Mouse (Mus musculus): ENCODE results near the gene Fkbpl. TPM values are rescaled to one million over a fixed set of nuclear protein-coding genes. Genes with fewer than 3 reads are reported as not detected.

Fkbpl gene
- polyA plus RNA-seq, 1 experiment from 2014 or later, result 14.5 TPM

GRCm38 (mm10) chr17:34613054-34613645, 31.4 kb upstream of the Fkbpl start:
- ATAC-seq, result no peak
- no peaks in the 10 kb centered on the region for H3K9me3 ChIP-seq (ENCODE audit: low read length)
- H3K9ac ChIP-seq (replicated peaks; ENCODE audit: low read depth), result no peak overlapping the region
- WGBS, result 75% methylated on average over 11 of the region's 11 CpGs
- peaks cover 26% of the 10 kb centered on the region for H3K36me3 ChIP-seq (ENCODE audit: insufficient read depth, low read length)
- no peak overlapping the region for H3K4me3 ChIP-seq (ENCODE audit: low read depth, low read length)
- H3K27me3 ChIP-seq (replicated peaks; ENCODE audit: insufficient read depth, low read length), result no peaks in the 10 kb centered on the region
- no peak overlapping the region for H3K4me2 ChIP-seq (replicated peaks; ENCODE audit: low read depth, low read length)
- H3K27ac ChIP-seq (ENCODE audit: low read length), result no peak overlapping the region
- no peak for TF ChIP-seq CTCF (IDR thresholded peaks at IDR 0.05)
- TF ChIP-seq EP300 (IDR thresholded peaks at IDR 0.05), result no peak
- 0 out of 2 replicates have a peak, but pooled peaks cover 5% of the 10 kb centered on the region for H3K4me1 ChIP-seq (ENCODE audit: insufficient read depth, low read depth, low read length)
- DNase-seq (ENCODE audit: low spot score), result no peak

GRCm38 (mm10) chr17:34613830-34614229, 30.7 kb upstream of the Fkbpl start:
- Histone ChIP-seq H3K27ac (ENCODE audit: low read length) (no peak overlapping the region), H3K36me3 (ENCODE audit: insufficient read depth, low read length) (peaks cover 26% of the 10 kb centered on the region), H3K27me3 (replicated peaks; ENCODE audit: insufficient read depth, low read length) (no peaks in the 10 kb centered on the region), H3K9ac (replicated peaks; ENCODE audit: low read depth) (no peak overlapping the region), H3K4me1 (ENCODE audit: insufficient read depth, low read depth, low read length) (0 out of 2 replicates have a peak, but pooled peaks cover under 1% of the 10 kb centered on the region), H3K9me3 (ENCODE audit: low read length) (no peaks in the 10 kb centered on the region), H3K4me2 (replicated peaks; ENCODE audit: low read depth, low read length) (no peak overlapping the region), H3K4me3 (ENCODE audit: low read depth, low read length) (no peak overlapping the region)
- TF ChIP-seq EP300 (IDR thresholded peaks at IDR 0.05), result no peak
- TF ChIP-seq CTCF (IDR thresholded peaks at IDR 0.05), result no peak
- WGBS, result 89% methylated on average over 10 of the region's 10 CpGs
- ATAC-seq (no peak), DNase-seq (ENCODE audit: low spot score) (no peak)

- DNase-seq (ENCODE audit: low spot score), result no peak
- Histone ChIP-seq H3K9me3 (ENCODE audit: low read length) (no peaks in the 10 kb centered on the region), H3K36me3 (ENCODE audit: insufficient read depth, low read length) (peaks cover 26% of the 10 kb centered on the region), H3K27me3 (replicated peaks; ENCODE audit: insufficient read depth, low read length) (no peaks in the 10 kb centered on the region), H3K4me3 (ENCODE audit: low read depth, low read length) (no peak within 1 kb of the TSS), H3K9ac (replicated peaks; ENCODE audit: low read depth) (no peak within 1 kb of the TSS), H3K27ac (ENCODE audit: low read length) (peak within 1 kb of the TSS; percentile 43; the same call in 1 of the 2 replicates), H3K4me2 (replicated peaks; ENCODE audit: low read depth, low read length) (no peak within 1 kb of the TSS), H3K4me1 (ENCODE audit: insufficient read depth, low read depth, low read length) (no peaks in the 10 kb centered on the region)
- 74% methylated on average over 6 of the region's 6 CpGs for WGBS
- TF ChIP-seq EP300 (IDR thresholded peaks at IDR 0.05) (no peak), CTCF (IDR thresholded peaks at IDR 0.05) (no peak)
- ATAC-seq, result no peak
These were observed 28.7 kb upstream of the Fkbpl start, which contains the start of gene Egfl8 for GRCm38 (mm10) chr17:34615871-34616270. TSS of gene Egfl8 (minus strand) at chr17:34615971.

GRCm38 (mm10) chr17:34618999-34619398, 25.6 kb upstream of the Fkbpl start:
- H3K9ac ChIP-seq (replicated peaks; ENCODE audit: low read depth), result no peak overlapping the region
- H3K27me3 ChIP-seq (replicated peaks; ENCODE audit: insufficient read depth, low read length), result no peaks in the 10 kb centered on the region
- ATAC-seq (peak; percentile 53), DNase-seq (ENCODE audit: low spot score) (peak; percentile 76)
- H3K27ac ChIP-seq (ENCODE audit: low read length), result no peak overlapping the region
- H3K9me3 ChIP-seq (ENCODE audit: low read length), result no peaks in the 10 kb centered on the region
- 11% methylated on average over 6 of the region's 6 CpGs for WGBS
- no peaks in the 10 kb centered on the region for H3K4me1 ChIP-seq (ENCODE audit: insufficient read depth, low read depth, low read length)
- H3K36me3 ChIP-seq (ENCODE audit: insufficient read depth, low read length), result peaks cover 7% of the 10 kb centered on the region; the same call in 1 of the 2 replicates
- no peak overlapping the region for H3K4me3 ChIP-seq (ENCODE audit: low read depth, low read length)
- no peak overlapping the region for H3K4me2 ChIP-seq (replicated peaks; ENCODE audit: low read depth, low read length)
- TF ChIP-seq EP300 (IDR thresholded peaks at IDR 0.05) (no peak), CTCF (IDR thresholded peaks at IDR 0.05) (peak; percentile 91)

GRCm38 (mm10) chr17:34621006-34621405, 23.6 kb upstream of the Fkbpl start:
- TF ChIP-seq EP300 (IDR thresholded peaks at IDR 0.05) (no peak), CTCF (IDR thresholded peaks at IDR 0.05) (no peak)
- 67% methylated on average over 8 of the region's 8 CpGs for WGBS
- Histone ChIP-seq H3K9ac (replicated peaks; ENCODE audit: low read depth) (no peak overlapping the region), H3K36me3 (ENCODE audit: insufficient read depth, low read length) (peaks cover 7% of the 10 kb centered on the region; the same call in 1 of the 2 replicates), H3K27me3 (replicated peaks; ENCODE audit: insufficient read depth, low read length) (no peaks in the 10 kb centered on the region), H3K4me2 (replicated peaks; ENCODE audit: low read depth, low read length) (no peak overlapping the region), H3K4me1 (ENCODE audit: insufficient read depth, low read depth, low read length) (no peaks in the 10 kb centered on the region), H3K9me3 (ENCODE audit: low read length) (no peaks in the 10 kb centered on the region), H3K4me3 (ENCODE audit: low read depth, low read length) (no peak overlapping the region), H3K27ac (ENCODE audit: low read length) (no peak overlapping the region)
- no peak for ATAC-seq
- no peak for DNase-seq (ENCODE audit: low spot score)

GRCm38 (mm10) chr17:34623161-34623560, 21.4 kb upstream of the Fkbpl start:
- H3K27ac ChIP-seq (ENCODE audit: low read length), result no peak overlapping the region
- H3K4me3 ChIP-seq (ENCODE audit: low read depth, low read length), result no peak overlapping the region
- ATAC-seq (no peak), DNase-seq (ENCODE audit: low spot score) (no peak)
- 80% methylated on average over 9 of the region's 9 CpGs for whole genome bisulfite sequencing
- H3K4me2 ChIP-seq (replicated peaks; ENCODE audit: low read depth, low read length), result no peak overlapping the region
- TF ChIP-seq EP300 (IDR thresholded peaks at IDR 0.05) (no peak), CTCF (IDR thresholded peaks at IDR 0.05) (peak; percentile 49)
- no peaks in the 10 kb centered on the region for H3K9me3 ChIP-seq (ENCODE audit: low read length)
- peaks cover 11% of the 10 kb centered on the region; the same call in 1 of the 2 replicates for H3K4me1 ChIP-seq (ENCODE audit: insufficient read depth, low read depth, low read length)
- H3K36me3 ChIP-seq (ENCODE audit: insufficient read depth, low read length), result no peaks in the 10 kb centered on the region; the same call in 1 of the 2 replicates
- no peaks in the 10 kb centered on the region for H3K27me3 ChIP-seq (replicated peaks; ENCODE audit: insufficient read depth, low read length)
- H3K9ac ChIP-seq (replicated peaks; ENCODE audit: low read depth), result no peak overlapping the region

Measured in lung, postnatal 0 days (tissue).